Mouse (Mus musculus) heart, adult 2 months (tissue): ENCODE measurements at regions not wholly inside any gene's neighbourhood (a gene's known extent, or its start where the extent isn't known, plus 50 kb on each side); places are given as distances from the start of the nearest gene placed in this dataset.

Experiments used
- CTCF ChIP-seq: fragments of 200-600 bp; IDR thresholded peaks from 2 replicates; pipeline ENCODE4 v1.8.1; 2022; ENCODE audit warnings: antibody characterized with exemption, mild to moderate bottlenecking, moderate library complexity
- EP300 ChIP-seq: fragments of 200-500 bp; IDR thresholded peaks from 2 replicates; pipeline ENCODE4 v1.6.1; 2011; ENCODE audit warnings: low read depth, low read length, control low read depth; ENCODE audit not compliant: insufficient read depth

GRCm38 (mm10) chr4:131400756-131401155 is 437.3 kb downstream of the Ptpru start:
- TF ChIP-seq CTCF (peak; percentile 54), EP300 (no peak)
